Mouse (Mus musculus): ENCODE results near the gene Pigz.

GRCm38 (mm10) chr16:31934550-31935010 lies 929 bp downstream of the Pigz start:
- TF ChIP-seq POLR2A (IDR thresholded peaks at IDR 0.05; ENCODE audit: low read depth, low read length) (no peak), CTCF (IDR thresholded peaks at IDR 0.05; ENCODE audit: extremely low read depth, insufficient read depth, insufficient read length, insufficient replicate concordance) (no peak)

Data from spleen, adult 2 months (tissue).